Mouse (Mus musculus) liver, postnatal 0 days (tissue): ENCODE measurements around the gene Gemin8. TPM values are rescaled to one million over a fixed set of nuclear protein-coding genes. Genes with fewer than 3 reads are reported as not detected.

ENCODE experiments used
- ATAC-seq: fragments of 200-750 bp; cut with Nextera tagmentation; 2 replicates; pipeline ENCODE4 v1.8.0; 2017; ENCODE audit warnings: mild to moderate bottlenecking, moderate library complexity
- DNase-seq: peaks from one replicate; pipeline ENCODE4 v3.0.0-alpha.2; 2016
- H3K27ac ChIP-seq: fragments of 300-500 bp; sonication (generic); 2 replicates; pipeline ENCODE4 v1.5.1; 2014; ENCODE audit warnings: antibody characterized with exemption, moderate library complexity, mild to moderate bottlenecking, low read depth
- H3K27me3 ChIP-seq: fragments of 300-500 bp; sonication (generic); 2 replicates; pipeline ENCODE4 v1.6.1; 2014; ENCODE audit warnings: low read length, control low read depth, mixed read lengths; ENCODE audit not compliant: insufficient read depth
- H3K36me3 ChIP-seq: fragments of 300-500 bp; sonication (generic); replicated peaks from 2 replicates; pipeline ENCODE4 v1.6.1; 2014; ENCODE audit warnings: mild to moderate bottlenecking, control low read depth, low read length, moderate library complexity, mixed read lengths; ENCODE audit not compliant: insufficient read depth
- H3K4me1 ChIP-seq: fragments of 300-500 bp; sonication (generic); 2 replicates; pipeline ENCODE4 v1.6.1; 2014; ENCODE audit warnings: antibody characterized with exemption, mild to moderate bottlenecking, control low read depth; ENCODE audit not compliant: insufficient read depth
- H3K4me2 ChIP-seq: fragments of 300-500 bp; sonication (generic); 2 replicates; pipeline ENCODE4 v1.6.1; 2014; ENCODE audit warnings: low read depth, mild to moderate bottlenecking, low read length, moderate library complexity, mixed read lengths
- H3K4me3 ChIP-seq: fragments of 300-500 bp; sonication (generic); 2 replicates; pipeline ENCODE4 v1.5.1; 2014; ENCODE audit warnings: low read depth, low read length
- H3K9ac ChIP-seq: fragments of 300-500 bp; sonication (generic); replicated peaks from 2 replicates; pipeline ENCODE4 v1.6.1; 2014; ENCODE audit warnings: mild to moderate bottlenecking, moderate library complexity
- H3K9me3 ChIP-seq: fragments of 300-500 bp; sonication (generic); 2 replicates; pipeline ENCODE4 v1.6.1; 2016; ENCODE audit warnings: mild to moderate bottlenecking, control low read depth, low read length, mixed read lengths
- CTCF ChIP-seq: sonication (generic); IDR thresholded peaks from 2 replicates; pipeline ENCODE4 v1.5.1; 2016; ENCODE audit warnings: antibody characterized with exemption, low read depth
- EP300 ChIP-seq: IDR thresholded peaks from 2 replicates; pipeline ENCODE4 v1.6.1; 2016; ENCODE audit warnings: antibody characterized with exemption, low read depth, mild to moderate bottlenecking
- WGBS: fragments of 180-500 bp; shearing (Covaris S2); extraction: QIAGEN DNeasy Blood & Tissue Kit; methylation state at CpG from one replicate; pipeline ENCODE4 v1.1.7; 2014; ENCODE audit not compliant: insufficient replicate concordance; 5-methylcytosine and 5-hydroxymethylcytosine counted together
- polyA plus RNA-seq: library from polyadenylated mRNA; unstranded; fragments of >200 nt; fragmentation: Nextera tagmentation; extraction: Ambion mirVana; gene quantifications from 2 replicates; pipeline ENCODE4 v1.2.1, GENCODE M21; 2015

Gemin8 gene
- polyA plus RNA-seq, 1 experiment from 2014 or later, result 3.5 TPM

DNA sequence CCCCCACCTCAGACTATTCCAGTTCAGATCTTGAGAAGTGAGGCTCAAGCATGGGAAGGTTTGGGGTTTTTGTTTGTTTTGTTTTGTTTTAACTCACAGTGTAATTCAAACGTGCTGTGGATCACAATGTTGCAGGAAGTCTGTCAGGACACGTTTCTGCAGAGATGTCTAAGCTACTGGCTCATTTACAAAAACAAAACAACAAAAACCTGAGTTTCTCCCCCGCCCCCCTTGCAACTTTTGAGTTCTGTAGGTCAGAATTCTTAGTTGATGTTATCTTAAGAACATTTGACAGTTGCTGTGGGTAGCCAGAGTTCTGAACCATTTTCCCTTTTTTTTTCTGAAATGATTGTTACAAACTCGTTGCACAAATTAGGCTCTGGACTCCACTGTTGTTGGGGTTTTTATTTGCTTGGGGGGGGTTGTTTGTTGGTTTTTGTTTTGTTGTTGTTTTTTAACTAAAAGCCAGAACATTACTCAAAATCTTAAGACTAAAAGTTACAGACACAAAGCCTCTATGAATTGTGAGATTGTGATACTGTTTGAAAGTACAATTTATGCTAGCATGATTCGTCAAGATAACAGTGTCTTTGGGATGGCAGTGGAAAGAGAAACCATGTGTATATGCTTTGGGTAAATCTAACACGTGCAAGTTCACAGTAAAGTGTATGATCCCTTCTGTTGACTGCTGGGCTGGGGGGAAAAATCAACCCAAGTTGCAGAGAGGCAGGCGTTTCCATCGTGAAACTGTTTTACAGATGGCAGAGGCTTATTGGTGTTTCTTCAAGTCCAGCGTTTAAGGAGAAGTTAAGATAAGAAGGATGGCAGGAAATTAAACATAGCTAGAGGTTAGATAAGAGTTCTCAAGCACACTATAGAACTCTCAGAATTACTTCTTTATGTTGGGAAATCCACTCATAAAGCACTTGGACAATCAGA lies 815 bp downstream of the Gemin8 start:
- Histone ChIP-seq H3K9me3 (no peaks in the 10 kb centered on the region), H3K27me3 (no peaks in the 10 kb centered on the region), H3K9ac (peak overlapping the region; percentile 55), H3K27ac (peak overlapping the region; percentile 57; the same call in 1 of the 2 replicates), H3K36me3 (no peaks in the 10 kb centered on the region), H3K4me3 (peak overlapping the region; percentile 71), H3K4me2 (peak overlapping the region; percentile 76), H3K4me1 (peaks cover 3% of the 10 kb centered on the region; the same call in 1 of the 2 replicates)
- DNase-seq (no peak), ATAC-seq (no peak)
- no peak for TF ChIP-seq CTCF
- no peak for TF ChIP-seq EP300
- WGBS, result 13% methylated on average over 9 of the region's 9 CpGs

DNA sequence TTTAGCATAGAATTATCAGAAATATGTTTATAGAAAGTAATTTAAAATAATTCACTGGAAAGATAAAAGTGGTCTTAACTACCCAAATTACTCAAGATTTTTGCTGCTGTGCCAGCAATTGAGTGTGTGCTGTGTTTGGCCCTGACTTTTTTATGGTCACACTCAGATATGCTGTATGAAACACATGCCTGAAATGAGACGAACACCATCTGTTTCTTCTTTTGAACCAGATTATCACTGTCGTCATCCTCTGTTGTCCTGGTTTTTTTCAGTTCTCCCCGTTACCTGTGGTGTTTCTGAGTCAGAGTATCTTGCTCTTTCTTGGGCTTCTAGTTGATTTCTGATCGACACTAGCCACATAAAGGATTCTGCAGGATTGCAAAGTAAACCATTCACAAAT lies 1.8 kb downstream of the Gemin8 start:
- no peaks in the 10 kb centered on the region for H3K9me3 ChIP-seq
- H3K9ac ChIP-seq, result no peak overlapping the region
- 0 out of 2 replicates have a peak overlapping the region, but pooled peaks have one; percentile 76 for H3K4me2 ChIP-seq
- no peak overlapping the region for H3K27ac ChIP-seq
- H3K4me3 ChIP-seq, result no peak overlapping the region
- H3K4me1 ChIP-seq, result peaks cover 3% of the 10 kb centered on the region; the same call in 1 of the 2 replicates
- DNase-seq (no peak), ATAC-seq (no peak)
- 57% methylated on average over 4 of the region's 4 CpGs for WGBS
- TF ChIP-seq CTCF (no peak), EP300 (no peak)
- H3K36me3 ChIP-seq, result no peaks in the 10 kb centered on the region
- H3K27me3 ChIP-seq, result no peaks in the 10 kb centered on the region

DNA sequence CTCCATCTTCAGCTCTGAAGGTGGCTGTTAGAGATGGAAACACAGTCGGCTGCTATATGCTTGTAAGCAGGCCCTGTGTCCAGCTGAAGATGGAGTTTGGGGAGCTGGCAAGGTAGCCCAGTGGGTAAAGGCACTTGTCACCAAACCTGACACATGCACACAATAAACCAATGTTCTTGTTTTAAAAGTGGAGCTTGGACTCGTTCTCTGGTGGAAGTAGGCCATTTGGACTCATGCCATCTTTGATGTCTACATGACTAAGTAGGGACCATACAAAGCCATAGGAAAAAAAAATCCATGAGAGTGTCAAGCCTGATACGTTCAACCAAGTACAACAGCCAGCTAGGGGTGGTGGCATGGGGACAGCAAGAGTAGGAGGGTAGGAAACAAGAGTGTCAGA lies 2.4 kb downstream of the Gemin8 start:
- DNase-seq (peak; percentile 12), ATAC-seq (no peak)
- Histone ChIP-seq H3K9ac (no peak overlapping the region), H3K4me3 (no peak overlapping the region), H3K4me1 (peaks cover 3% of the 10 kb centered on the region; the same call in 1 of the 2 replicates), H3K27ac (no peak overlapping the region), H3K27me3 (no peaks in the 10 kb centered on the region), H3K36me3 (no peaks in the 10 kb centered on the region), H3K9me3 (no peaks in the 10 kb centered on the region), H3K4me2 (0 out of 2 replicates have a peak overlapping the region, but pooled peaks have one; percentile 3)
- WGBS, result 67% methylated on average over 3 of the region's 3 CpGs
- TF ChIP-seq EP300 (no peak), CTCF (no peak)

DNA sequence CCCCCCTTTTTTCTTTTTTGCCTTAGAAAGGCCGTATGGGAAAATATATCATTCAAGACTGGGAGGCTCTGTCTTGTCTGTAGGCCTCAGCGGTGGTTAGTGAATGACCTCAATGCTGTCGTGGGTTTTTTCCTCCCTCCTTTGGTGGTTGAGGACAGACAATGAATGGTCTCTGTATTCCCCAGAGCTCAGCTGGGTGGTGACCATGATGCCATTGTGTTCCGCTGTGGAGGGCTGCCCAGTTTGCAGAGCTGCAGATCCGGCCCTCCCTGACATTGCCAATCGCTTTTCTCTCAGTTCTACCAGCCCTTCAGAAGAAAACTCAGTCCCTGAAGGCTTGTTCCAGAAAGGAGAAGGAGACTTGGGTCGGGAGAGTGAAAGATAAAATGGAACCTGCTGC lies 3.5 kb downstream of the Gemin8 start:
- no peak overlapping the region for H3K4me2 ChIP-seq
- H3K27me3 ChIP-seq, result no peaks in the 10 kb centered on the region
- peaks cover 3% of the 10 kb centered on the region; the same call in 1 of the 2 replicates for H3K4me1 ChIP-seq
- no peak overlapping the region for H3K4me3 ChIP-seq
- no peaks in the 10 kb centered on the region for H3K36me3 ChIP-seq
- no peaks in the 10 kb centered on the region for H3K9me3 ChIP-seq
- DNase-seq (no peak), ATAC-seq (no peak)
- no peak overlapping the region for H3K27ac ChIP-seq
- no peak overlapping the region for H3K9ac ChIP-seq
- TF ChIP-seq EP300, result no peak
- 68% methylated on average over 7 of the region's 7 CpGs for WGBS

DNA sequence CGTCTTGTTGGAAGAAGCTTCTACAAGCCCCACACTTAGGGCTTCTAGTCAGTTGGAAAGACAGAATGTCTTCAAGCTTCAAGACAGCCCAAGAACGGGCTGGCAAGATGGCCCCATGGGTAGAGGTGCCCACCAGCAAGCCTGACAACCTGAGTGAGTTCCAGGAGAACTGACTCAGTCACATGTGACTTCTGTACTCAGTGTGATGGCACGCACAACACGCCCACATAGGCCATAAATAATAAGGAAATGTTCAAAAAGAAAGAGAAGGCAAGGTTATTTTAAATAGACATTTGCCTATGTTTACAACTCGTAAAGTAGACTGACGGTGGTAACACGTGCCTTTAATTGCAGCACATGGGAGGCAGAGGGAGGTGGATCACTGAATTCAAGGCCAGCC lies 7.7 kb downstream of the Gemin8 start:
- DNase-seq (no peak), ATAC-seq (no peak)
- no peaks in the 10 kb centered on the region for H3K9me3 ChIP-seq
- H3K9ac ChIP-seq, result no peak overlapping the region
- no peaks in the 10 kb centered on the region for H3K36me3 ChIP-seq
- TF ChIP-seq CTCF (no peak), EP300 (no peak)
- H3K27me3 ChIP-seq, result no peaks in the 10 kb centered on the region
- H3K4me1 ChIP-seq, result no peaks in the 10 kb centered on the region
- no peak overlapping the region for H3K4me2 ChIP-seq
- 82% methylated on average over 7 of the region's 7 CpGs for WGBS
- no peak overlapping the region for H3K27ac ChIP-seq
- no peak overlapping the region for H3K4me3 ChIP-seq

DNA sequence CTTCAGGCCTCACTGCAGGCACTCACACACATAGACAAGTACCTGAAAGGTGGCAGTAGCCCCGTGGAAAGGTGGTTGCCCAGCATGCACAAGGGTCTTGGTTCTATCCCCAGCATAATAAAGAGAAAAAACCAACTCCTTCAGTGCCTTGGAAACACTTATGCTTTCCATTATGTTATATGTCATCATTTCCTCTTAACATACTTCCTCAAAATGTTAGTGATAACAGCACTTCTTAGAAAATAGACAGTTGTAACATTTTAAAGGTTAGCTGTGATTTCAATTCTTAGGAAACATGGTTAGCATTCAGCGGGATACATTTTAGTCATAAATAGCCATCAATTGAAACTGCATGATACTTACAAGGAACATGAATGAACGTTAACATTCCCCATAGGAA lies 12.8 kb downstream of the Gemin8 start:
- H3K27ac ChIP-seq, result no peak overlapping the region
- DNase-seq, result no peak
- 74% methylated on average over 3 of the region's 3 CpGs for WGBS
- H3K36me3 ChIP-seq, result no peaks in the 10 kb centered on the region
- H3K9me3 ChIP-seq, result no peaks in the 10 kb centered on the region
- no peak for TF ChIP-seq CTCF
- no peak for TF ChIP-seq EP300
- H3K4me2 ChIP-seq, result no peak overlapping the region
- no peaks in the 10 kb centered on the region for H3K4me1 ChIP-seq
- no peak for ATAC-seq
- H3K4me3 ChIP-seq, result no peak overlapping the region
- no peaks in the 10 kb centered on the region for H3K27me3 ChIP-seq
- H3K9ac ChIP-seq, result no peak overlapping the region
